Mouse (Mus musculus) spleen, postnatal 36 days (tissue): ENCODE measurements at regions not wholly inside any gene's neighbourhood (a gene's known extent, or its start where the extent isn't known, plus 50 kb on each side); places are given as distances from the start of the nearest gene placed in this dataset.

Experiments used
- DNase-seq, 2 experiments: peaks; one replicate each; pipeline ENCODE4 v3.0.0; 2022; ENCODE audit warnings: low spot score in 2 of 2, mixed read lengths in 1 of 2

DNA sequence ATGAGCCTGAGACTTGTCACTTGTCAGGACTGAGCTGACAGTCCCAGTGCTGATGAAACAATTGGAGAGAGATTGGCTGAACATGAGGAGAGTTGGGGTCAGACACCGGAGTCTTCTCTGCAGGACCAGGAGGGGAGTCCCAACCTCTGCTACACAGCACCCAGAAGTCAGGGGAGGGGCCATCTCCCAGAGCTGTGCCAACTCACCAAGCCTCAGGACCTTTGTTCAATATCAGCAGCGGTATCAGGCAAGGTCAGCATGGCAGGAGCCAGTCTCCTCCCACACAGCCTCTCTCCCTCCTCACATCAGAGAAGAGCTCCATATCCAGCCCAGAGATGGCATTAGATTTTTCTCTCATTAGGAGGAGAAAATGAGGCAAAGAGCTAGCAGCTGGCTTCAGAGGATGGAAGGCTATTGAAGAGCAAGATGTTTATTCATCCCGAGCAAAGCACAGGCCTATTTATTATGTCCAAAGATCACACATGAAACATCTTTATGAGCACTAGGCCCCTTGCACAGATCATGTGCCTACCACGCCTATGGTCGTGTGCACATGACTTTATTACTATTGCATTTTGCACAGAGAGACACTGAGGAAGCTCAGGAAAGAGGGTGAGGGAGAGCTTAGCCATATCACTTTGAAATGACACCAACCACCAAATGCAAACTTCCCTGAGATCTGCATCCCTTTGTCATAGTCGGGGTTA, 532.9 kb downstream of the Tshz3 start:
- no peak for DNase-seq

DNA sequence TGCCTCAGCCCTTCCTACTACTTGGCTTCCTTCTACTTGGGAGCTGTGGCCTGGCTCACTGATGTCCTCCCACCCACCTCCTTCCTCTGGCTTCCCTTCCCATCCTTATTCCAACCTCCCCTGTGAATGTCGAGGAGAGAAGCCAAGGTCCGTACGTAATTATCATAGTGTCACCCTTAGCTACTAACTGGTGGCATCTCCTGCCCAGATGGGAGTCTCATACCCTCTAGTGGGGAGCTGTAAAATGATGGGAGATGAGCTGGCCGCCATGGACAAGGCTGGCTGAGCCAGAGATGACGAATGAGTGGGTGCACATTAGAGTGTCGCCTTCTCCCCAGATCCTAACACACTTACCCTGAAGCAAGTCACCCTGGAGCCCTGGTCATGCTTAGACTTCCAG, 532.6 kb downstream of the Zfp536 start:
- no peak for DNase-seq

DNA sequence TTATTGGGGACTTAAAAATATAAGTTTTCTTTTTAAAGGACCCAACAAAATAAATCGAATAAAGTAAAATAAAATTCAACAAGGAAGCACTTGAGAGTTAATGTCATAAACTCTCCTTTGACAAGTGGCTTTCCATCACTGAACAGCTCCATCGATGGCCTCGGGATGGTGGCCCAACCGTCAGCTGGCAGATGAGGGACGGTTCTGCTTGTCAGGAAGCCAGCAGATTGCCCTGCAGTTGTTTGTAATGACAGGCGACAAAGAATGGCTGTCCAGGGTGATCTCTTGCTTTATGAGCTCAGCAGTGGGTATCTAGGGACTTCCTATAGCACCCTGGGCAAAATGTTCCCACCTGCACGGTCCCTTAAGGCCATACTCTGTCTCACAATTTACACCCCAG, 531.7 kb downstream of the Zfp536 start:
- DNase-seq = no peak

DNA sequence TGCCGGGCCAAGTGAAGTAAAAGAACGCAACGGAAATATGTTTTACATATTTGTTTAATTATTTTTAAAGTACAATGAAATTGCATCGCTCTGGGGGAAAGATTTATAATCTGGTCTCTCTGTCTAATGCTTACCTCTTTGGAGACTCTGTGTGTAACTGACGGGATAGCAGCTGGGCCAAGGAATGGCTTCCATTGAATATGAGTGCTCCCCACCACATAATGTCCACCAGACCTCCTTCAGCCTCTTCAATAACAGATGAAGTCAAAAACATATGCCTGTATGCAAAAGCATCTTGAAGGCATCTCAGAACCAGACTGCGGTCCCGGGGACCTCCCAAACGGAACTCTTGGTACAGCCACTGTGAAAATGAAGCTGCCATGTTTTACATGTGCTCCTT, 531.0 kb downstream of the Zfp536 start:
- DNase-seq = no peak

DNA sequence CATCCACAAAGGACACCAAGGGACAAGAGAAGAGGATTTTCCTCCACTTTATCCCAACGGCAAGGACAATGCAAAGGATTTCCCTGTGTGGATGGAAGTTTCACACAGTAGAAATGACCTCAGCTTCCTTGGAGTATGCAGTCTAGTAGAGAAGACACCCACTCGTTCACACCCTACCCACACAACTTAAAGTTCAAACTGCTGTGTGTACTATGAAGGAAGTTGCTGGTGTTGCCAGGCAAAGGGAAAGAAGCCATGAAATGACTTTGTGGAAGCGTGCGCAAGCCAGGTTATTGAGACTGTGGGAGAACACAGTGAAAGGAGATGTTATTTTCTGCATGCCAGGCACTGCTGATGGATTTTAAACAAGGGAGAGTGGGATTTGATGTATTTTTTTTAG, 527.3 kb downstream of the Zfp536 start:
- no peak for DNase-seq

DNA sequence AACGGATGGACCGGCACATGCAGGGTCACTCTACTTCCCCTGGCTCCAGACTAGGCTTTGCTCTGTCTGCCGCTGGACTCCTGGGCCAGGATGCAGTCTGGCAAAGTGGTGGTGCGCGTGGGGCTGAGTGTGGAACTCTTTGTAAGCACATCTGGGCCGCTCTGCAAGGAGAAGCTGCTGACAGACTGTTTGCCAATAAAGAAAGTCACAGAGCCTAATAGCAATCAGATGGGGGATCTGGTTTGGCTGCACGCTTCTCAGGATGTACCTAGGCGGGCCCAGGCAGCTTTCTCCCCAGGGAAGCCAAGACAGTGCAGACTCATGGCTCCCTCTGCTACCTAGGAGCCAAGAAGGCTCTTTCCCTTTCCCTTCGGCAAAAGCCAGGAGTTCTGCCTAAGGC, 519.0 kb downstream of the Zfp536 start:
- no peak for DNase-seq

DNA sequence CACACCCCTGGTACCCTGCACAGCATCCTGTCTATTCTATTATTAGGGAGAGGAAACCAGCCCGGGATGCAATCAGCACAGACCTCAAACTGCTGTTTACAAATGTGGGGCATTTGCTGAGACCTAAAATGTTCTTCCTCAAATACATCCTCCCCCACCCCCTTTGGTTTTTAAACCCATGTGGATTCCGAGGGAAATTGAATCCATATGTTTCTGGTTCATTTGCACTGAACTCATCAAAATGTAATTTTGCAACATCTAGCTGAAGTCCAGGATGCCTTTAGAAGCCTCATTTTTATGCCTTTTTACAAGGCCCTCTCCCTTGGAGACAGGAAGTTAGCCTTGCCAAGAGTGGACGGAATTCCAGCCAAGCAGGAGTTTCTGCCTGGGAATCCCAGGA, 517.6 kb downstream of the Zfp536 start:
- no peak for DNase-seq

DNA sequence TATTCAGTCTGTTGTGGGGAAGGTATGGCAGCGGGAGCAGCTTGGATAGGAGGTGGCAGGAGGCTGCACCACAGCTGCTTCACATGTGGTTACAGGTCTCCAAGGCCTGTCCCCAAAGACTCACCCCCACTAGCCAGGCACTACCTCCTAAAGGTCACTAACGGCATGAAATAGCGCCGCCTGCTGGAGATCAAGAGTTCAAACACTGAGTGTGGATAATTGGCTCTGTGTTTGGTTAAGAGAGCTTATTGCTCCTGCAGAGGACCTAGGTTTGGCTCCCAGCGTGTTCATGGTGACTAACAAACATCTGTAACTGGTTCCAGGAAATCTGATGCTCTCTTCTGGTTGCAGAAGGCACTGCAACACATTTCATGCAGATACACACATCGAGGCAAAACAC, 514.1 kb downstream of the Zfp536 start:
- DNase-seq = no peak

DNA sequence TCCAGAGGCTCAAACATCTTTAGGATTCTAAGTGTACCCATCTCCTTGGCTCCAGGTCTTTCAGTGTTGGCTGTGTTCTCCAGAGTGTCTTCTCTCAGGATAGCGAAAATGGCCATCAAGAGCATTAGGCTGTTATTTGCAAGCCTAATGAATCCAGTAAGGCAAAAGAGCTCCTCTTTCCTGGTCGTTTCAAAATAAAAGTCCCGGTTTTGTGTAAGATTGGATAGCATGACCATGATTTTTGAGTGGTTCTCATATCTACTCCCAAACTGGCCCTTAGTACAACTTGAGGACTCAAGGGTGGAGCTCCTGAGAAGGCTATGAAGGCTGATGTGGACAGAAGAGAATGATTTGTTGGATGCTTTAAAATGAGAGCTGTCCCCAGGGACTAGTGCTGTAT, 510.6 kb downstream of the Zfp536 start:
- no peak for DNase-seq

DNA sequence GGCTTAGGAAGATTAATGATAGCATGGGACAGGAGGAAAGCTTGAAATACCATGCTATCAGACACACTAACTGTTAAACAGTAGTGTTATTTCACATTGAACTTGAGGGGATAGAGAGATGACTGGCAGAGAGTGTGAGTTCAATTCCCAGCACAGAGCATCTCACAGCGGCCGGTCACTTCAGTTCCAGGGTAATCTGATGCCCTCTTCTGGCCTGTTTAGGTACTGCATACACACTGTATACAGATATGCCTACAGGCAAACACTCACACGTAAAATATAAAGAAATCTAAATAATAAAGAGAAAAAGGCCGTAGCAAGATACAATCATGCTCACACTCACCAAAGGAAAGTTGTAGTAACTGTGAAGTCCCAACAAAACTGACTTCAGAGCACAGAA, 506.0 kb downstream of the Zfp536 start:
- no peak for DNase-seq

DNA sequence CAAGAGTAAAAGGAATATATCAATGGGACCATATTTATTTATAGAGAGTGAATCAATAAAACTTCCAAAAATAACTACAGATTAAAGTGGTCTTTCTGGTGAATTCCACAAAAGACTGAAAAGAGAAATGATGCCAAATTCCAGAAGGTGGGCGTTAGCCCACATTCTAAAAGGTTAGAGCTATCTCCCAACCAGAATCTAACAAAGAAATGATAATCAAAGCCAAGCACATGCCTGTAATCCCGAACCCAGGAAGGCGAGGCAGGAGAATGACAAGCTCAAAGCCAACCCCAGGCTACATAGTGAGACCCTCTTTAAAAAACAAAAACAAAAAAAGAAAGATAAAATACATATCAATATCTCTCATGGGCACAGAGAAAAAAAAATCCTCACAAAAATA, 502.6 kb downstream of the Zfp536 start:
- no peak for DNase-seq

DNA sequence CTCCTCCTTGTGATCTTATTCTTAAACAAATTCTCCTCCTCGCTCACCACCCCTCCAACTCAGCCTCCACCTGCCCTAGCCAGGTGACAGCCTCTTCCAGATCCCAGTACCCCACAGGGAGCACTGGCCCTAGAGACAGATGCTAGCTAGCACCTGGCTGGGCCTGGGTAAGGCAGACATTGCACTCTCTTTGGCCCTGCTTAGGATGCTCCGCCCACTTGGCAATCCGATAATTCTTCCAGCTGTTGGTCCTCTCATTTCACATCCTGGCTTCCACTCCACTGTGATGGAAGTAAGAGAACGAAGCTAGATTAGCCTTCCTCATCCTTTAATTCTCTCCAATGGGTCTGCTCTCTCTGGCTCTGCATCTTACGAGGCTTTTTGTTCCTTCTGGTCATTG, 483.4 kb downstream of the Zfp536 start:
- DNase-seq = no peak

DNA sequence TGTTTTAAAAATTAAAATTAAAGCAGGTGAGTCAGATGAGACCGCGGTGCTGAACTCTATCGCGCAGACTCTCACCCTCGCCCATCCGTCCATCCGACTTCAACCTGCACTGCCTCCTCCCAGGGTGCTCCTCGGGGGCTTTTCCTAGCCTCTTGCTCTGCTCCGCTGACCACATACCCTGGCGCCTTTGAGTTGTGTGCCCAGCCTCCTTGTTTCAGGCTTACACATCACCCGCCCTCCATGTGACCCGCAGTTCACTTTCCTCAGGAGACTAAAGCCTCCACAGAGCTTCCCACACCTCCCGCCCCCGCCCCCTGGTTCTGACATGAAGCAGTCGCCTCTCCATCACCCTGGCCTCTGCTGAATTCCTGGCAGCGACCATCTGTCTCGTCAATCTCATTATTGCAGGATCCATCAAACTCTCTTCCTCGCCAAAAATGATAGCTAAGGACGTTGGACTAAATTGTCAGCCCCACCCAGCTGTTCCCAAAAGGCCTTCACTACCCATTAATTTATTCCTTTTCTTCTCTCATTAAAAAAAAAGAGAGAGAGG, 482.9 kb downstream of the Zfp536 start:
- no peak for DNase-seq

DNA sequence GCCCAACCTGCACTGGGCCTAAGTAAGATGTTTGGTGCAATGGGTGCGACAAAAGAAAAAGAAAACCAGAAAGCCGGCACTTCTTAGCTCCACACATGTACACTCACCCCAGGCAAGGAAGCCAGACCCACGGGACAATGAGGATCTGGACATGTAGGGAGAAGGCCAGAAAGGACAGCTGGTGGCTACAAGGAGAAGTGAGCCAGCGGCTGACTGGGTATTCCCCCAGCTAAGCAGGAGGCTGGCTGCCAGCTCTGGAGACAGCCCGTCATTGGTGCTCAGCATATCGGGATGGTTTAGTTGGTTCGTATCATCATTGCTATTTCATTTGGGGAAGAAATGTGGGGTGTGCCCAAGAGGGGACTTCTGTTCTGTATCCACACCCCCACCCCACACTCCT, 481.7 kb downstream of the Zfp536 start:
- DNase-seq = no peak

DNA sequence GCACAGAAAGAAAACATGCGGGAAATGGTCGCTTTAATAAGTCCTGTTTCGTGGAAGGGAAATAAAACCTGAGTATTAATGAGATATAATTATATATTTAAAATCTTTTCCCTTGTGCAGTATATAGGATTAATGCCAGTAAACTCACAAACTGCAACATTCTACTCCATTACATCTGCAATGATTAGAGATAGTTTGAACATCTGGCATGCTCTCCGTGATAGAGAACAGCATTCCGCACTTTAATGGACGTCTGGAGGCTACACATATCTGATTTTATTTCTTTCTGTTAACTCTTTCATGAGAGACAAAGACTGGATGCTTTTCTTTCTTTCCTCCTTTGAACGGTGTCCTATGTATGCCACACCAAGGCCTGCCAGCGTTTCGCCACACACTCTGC, 480.9 kb downstream of the Zfp536 start:
- no peak for DNase-seq

DNA sequence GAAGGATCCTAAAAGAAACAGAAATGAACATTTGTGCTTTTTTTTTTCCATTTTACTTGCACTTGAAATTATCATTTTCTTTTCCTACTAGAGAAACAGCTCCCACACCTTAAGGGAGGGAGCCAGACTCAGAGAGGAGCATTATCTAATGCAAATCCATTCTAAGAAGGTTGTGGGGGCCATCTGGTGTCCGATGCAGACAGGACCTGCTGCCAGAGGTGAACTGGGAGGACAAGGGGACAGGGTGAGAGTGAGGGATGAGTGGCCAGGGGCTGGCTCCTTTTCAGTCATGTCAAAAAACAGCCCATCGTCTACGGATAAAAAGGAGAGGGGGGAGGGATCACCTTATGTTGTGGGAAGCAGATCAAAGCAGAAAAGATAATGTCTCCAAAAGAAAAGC, 474.6 kb downstream of the Zfp536 start:
- no peak for DNase-seq

DNA sequence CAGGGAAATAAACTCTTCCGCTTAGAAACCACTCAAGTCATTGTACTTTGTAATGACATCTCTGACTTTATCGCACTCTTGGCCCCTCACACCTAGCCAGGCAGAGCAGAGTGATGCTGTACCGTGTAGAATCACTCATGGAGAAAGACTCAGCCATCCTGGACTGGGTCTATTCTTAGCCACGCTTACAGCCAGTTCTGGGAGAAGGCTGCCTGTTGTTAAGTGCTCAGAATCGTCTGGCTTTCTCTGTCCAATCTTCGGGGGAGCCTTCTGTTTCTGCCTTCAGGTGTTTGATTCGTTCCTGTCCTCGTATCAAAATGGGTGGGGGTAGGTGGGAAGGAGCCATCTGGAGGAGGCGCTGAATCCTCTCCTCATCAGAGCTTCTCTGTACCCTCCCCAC, 468.0 kb downstream of the Zfp536 start:
- DNase-seq = no peak

DNA sequence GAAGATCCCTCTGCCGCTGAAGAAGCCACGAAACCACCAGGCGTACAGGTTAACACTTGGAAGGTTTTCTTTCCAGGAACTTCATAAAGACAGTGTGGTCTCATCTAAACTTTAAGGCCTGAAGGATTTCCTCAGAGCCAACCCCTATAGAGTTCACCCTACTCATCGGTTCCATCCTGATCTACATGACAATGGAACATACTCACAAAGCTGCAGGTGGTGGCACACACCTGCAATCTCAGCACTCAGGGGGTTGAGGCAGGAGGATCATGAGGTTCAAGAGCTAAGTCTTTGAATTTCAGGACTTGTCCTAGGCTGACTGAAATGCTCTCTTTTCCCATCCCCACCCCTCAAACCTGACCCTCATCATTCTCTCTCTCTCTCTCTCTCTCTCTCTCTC, 466.2 kb downstream of the Zfp536 start:
- DNase-seq = no peak

DNA sequence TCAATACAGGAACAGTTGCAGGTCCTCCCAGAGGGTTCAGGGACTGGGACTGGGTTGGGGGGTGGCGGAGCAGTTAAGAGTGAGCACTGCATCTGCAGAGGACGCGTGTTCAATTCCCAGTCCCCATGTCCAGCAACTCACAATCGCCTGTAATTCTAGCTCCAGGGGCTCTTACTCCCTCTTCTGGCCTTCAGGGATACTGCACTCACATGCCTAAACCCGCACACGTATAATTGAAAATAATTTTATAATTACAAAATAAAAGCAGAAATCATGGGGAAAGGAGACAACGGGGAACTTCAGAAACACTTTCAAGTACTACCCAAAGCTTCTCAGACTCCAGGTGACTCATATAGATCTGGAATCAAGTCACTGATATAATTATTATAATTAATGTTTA, 448.8 kb downstream of the Zfp536 start:
- DNase-seq = no peak

DNA sequence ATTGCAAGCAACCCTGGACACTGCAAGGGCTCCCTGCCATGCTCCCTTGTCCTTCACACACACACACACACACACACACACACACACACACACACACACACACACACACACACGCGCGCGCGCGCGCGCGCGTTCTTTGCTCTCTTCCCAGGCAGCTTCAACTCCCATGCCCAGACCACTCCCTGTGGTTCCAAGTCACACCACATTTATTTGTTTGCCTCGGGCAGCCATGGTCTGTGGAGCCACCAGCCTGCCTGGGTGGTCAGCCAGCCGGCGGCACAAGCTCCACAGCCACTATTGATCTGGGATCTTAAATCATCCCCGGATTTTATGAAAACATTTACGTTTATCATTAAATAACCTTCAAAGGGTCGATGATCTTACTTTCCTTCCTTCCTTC, 440.0 kb downstream of the Zfp536 start:
- DNase-seq = no peak

DNA sequence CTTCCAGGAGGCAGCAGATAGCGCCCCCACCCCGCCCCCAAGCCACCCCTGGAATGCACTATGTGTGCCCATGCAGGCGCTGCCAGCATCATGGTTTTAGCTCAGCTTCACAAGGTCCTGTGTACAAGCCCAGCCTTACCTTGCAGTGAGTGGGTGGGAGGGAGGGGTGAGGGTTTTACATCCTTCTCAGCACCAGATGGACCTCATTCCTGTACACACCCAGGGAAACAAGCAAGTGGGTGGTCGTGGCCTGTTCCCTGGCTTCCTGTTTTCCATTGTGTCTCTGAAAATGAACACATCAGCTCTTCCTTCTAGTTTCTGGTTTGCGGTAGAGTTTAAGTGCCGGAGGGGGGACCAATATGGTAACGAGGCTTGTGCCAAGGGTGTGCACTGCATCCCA, 438.2 kb downstream of the Zfp536 start:
- no peak for DNase-seq

DNA sequence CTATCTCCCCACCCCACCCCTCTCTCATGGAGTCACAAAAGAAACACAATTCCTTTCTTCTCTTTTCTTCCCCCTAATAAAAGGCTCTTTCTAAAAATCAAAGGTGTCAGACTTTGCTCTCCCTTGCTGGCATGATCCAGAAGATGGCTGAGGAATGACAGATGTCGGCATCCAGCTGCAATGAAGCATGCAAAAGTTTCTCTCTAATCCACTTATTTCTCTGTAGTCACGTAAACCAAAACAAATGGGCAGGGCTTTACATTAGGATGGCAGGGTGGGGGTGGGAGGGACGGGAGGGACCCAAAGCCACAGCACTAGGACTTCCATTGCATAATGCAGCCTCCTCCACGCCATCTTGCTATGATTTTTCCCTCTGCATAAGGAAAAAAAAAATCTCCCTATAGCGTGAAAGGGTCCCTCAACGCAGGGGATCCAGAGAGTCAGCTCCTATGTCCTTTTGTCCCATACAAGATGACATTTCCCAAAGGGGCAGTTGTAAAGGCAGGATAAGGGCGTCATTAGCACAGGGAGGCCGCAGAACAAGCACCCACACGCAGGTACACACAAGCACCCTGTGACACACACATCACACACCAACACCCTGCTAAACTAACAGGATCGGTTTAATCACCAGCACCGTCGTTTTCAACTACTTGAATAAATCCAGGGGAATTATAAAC, 437.1 kb downstream of the Zfp536 start:
- DNase-seq = no peak

DNA sequence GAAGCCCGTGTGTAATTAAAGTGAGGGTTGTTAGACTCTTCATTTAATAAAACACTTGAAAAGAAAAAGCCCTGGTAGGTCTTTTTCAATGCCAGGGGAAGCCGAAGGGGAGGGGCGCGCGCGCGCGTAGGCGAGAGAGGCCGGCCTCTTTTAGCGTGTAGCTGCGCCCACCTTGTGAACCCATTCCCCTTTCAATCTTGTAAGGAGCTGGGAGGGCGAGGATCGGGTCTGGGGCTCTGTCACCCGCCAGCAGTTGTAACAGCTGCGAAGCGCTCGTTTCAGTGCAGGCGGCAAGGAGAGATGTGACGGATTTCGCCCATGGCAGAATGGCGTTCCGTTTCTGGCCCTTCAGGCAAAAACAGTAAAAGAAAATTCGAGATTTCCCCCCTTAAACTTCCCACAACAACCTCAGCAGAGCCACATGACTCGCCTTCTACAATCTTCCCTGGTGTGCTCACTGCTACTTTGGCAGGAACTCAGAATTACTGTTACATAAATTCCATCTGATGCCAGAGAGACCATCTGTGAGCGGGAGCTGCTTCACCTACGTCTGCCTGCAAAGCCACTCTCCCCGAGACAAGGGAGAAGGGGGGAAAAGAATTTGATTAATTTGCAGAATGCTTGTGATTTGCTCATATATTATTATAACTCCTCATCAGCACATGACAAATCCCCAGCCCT, 436.4 kb downstream of the Zfp536 start:
- DNase-seq = no peak
